Mouse (Mus musculus): Measurements from ENCODE around the gene Fstl5.

- no peak for TF ChIP-seq HCFC1 (IDR thresholded peaks at IDR 0.05; ENCODE audit: low read depth, low read length)
- TF ChIP-seq EP300 (IDR thresholded peaks at IDR 0.05; ENCODE audit: low read length) = no peak
Measured at GRCm38 (mm10) chr3:76238834-76239233, 164.8 kb downstream of the Fstl5 start.

All from CH12.LX (cell line).